Mouse (Mus musculus) hindbrain, embryonic 15.5 days (tissue): ENCODE measurements around the gene Myom3. TPM values are rescaled to one million over a fixed set of nuclear protein-coding genes. Genes with fewer than 3 reads are reported as not detected.

Experiments
- ATAC-seq: fragments of 200-750 bp; cut with Nextera tagmentation; 2 replicates; pipeline ENCODE4 v1.8.0; 2017; ENCODE audit warnings: low read depth, moderate number of reproducible peaks, moderate TSS enrichment; ENCODE audit not compliant: low FRiP score
- H3K27ac ChIP-seq: fragments of 300-500 bp; sonication (generic); replicated peaks from 2 replicates; pipeline ENCODE4 v1.5.1; 2015; ENCODE audit warnings: mild to moderate bottlenecking, inconsistent platforms
- H3K27me3 ChIP-seq: fragments of 300-500 bp; sonication (generic); 2 replicates; pipeline ENCODE4 v1.6.1; 2015; ENCODE audit warnings: control low read depth, inconsistent platforms
- H3K36me3 ChIP-seq: fragments of 300-500 bp; sonication (generic); 2 replicates; pipeline ENCODE4 v1.6.1; 2015; ENCODE audit warnings: control low read depth, inconsistent platforms
- H3K4me1 ChIP-seq: fragments of 300-500 bp; sonication (generic); replicated peaks from 2 replicates; pipeline ENCODE4 v1.6.1; 2015; ENCODE audit warnings: control low read depth, inconsistent platforms
- H3K4me2 ChIP-seq: fragments of 300-500 bp; sonication (generic); 2 replicates; pipeline ENCODE4 v1.6.1; 2015; ENCODE audit warnings: moderate library complexity, mild to moderate bottlenecking, inconsistent platforms
- H3K4me3 ChIP-seq: fragments of 300-500 bp; sonication (generic); 2 replicates; pipeline ENCODE4 v1.5.1; 2015; ENCODE audit warnings: mild to moderate bottlenecking, inconsistent platforms
- H3K9ac ChIP-seq: fragments of 300-500 bp; sonication (generic); 2 replicates; pipeline ENCODE4 v1.6.1; 2015; ENCODE audit warnings: inconsistent platforms
- H3K9me3 ChIP-seq: fragments of 300-500 bp; sonication (generic); 2 replicates; pipeline ENCODE4 v1.6.1; 2016; ENCODE audit warnings: control low read depth, inconsistent platforms
- WGBS: fragments of 180-500 bp; shearing (Covaris S2); methylation state at CpG from one replicate; pipeline ENCODE4 v1.1.7; 2015; 5-methylcytosine and 5-hydroxymethylcytosine counted together
- polyA plus RNA-seq: library from polyadenylated mRNA; unstranded; fragments of >200 nt; fragmentation: Nextera tagmentation; extraction: Ambion mirVana; gene quantifications from 2 replicates; pipeline ENCODE4 v1.2.1, GENCODE M21; 2015

Gene Myom3
- polyA plus RNA-seq, 1 experiment from 2014 or later: 0.31 TPM

- H3K9me3 ChIP-seq: no peaks in the 10 kb centered on the region
- no peaks in the 10 kb centered on the region for H3K36me3 ChIP-seq
- H3K9ac ChIP-seq: no peak overlapping the region
- 68% methylated on average over 7 of the region's 7 CpGs for WGBS
- no peaks in the 10 kb centered on the region for H3K27me3 ChIP-seq
- ATAC-seq: no peak
- no peaks in the 10 kb centered on the region for H3K4me1 ChIP-seq
- no peak overlapping the region for H3K4me3 ChIP-seq
- H3K27ac ChIP-seq: no peak overlapping the region
- H3K4me2 ChIP-seq: no peak overlapping the region
Measured at GRCm38 (mm10) chr4:135739148-135739547, 20.4 kb upstream of the Myom3 start.

DNA sequence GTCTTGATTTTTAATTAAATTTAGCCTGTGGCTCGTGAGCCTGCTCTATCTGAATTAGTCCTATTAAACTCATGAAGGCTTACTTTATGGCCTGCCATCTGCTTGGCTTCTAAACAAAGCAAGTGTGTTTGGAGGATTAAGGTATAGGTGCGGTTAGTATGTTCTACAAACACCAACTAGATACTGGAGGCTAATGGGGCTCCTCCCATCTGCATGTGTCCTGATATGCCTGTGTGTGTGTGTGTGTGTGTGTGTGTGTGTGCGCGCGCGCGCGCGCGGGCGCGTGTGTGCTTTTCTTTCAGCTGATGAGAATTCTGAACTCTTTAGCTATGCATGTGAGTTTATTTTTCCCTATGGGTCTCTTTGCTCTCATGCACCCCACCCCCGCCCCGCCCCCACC is 19.8 kb upstream of the Myom3 start:
- no peak overlapping the region for H3K9ac ChIP-seq
- H3K27me3 ChIP-seq: no peaks in the 10 kb centered on the region
- H3K9me3 ChIP-seq: no peaks in the 10 kb centered on the region
- no peak overlapping the region for H3K4me3 ChIP-seq
- no peak overlapping the region for H3K27ac ChIP-seq
- H3K4me1 ChIP-seq: no peaks in the 10 kb centered on the region
- no peaks in the 10 kb centered on the region for H3K36me3 ChIP-seq
- no peak for ATAC-seq
- no peak overlapping the region for H3K4me2 ChIP-seq
- 93% methylated on average over 14 of the region's 14 CpGs for WGBS

DNA sequence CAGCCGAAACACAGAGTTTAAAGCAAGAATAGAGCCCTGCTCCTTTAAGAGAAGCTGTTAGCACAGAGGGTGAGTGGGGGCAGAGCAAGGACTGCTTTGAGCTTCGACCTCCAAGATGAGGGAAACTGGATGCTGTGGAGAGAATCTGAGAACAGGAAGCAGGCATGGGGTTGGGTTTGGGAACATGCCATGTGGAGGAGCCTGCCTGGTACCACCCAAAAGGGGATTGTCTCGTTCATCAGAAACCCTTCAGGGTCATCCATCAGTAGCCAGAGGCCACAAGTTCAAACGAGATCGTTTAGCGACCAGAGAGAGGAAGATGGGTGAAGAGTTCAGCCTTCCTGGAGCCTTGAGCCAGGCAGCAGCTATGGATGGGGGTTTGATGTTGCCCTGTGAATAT is 16.0 kb upstream of the Myom3 start:
- ATAC-seq: no peak
- 54% methylated on average over 6 of the region's 6 CpGs for WGBS
- no peak overlapping the region for H3K9ac ChIP-seq
- H3K4me2 ChIP-seq: no peak overlapping the region
- H3K4me1 ChIP-seq: no peaks in the 10 kb centered on the region
- H3K4me3 ChIP-seq: no peak overlapping the region
- no peaks in the 10 kb centered on the region for H3K9me3 ChIP-seq
- H3K27ac ChIP-seq: no peak overlapping the region
- no peaks in the 10 kb centered on the region for H3K27me3 ChIP-seq
- H3K36me3 ChIP-seq: no peaks in the 10 kb centered on the region

DNA sequence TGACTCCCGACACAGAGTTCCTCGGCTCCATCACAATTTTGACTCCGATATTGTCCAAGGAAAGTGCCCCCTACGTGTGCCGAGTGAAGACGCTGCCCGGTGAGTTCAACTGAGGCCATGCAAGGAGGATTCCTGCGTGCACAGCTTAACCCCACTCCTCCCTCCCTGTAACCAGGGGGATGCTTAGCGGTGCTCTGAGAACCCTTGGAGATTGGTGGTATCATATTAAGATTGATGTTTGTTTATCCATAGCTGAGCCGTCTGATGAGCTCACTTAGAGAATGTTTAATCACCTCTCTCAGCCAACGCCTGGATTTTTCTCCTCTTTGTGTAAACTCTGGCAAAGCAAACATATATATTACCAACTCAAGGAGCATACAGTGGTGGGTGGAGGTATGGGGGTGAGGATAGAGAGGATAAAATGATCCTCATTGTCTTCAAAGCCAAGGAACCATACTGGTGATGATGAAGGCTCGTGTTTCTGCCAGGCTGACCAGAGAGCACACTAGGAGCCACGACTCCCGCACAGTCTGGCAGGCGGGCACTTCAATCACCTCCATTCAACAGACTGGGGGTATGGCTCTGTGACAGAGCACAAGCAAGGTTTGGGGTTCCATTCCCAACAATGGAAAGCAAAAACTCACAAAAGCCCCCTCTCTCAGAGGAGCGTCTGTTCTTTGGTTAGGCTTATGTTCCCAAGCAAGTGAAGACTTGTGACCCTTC is 14.6 kb upstream of the Myom3 start:
- no peaks in the 10 kb centered on the region for H3K4me1 ChIP-seq
- 61% methylated on average over 16 of the region's 16 CpGs for WGBS
- ATAC-seq: no peak

GRCm38 (mm10) chr4:135745613-135746012 is 13.9 kb upstream of the Myom3 start:
- Histone ChIP-seq H3K4me1 (no peaks in the 10 kb centered on the region), H3K4me3 (no peak overlapping the region), H3K27me3 (no peaks in the 10 kb centered on the region), H3K36me3 (no peaks in the 10 kb centered on the region), H3K27ac (no peak overlapping the region), H3K9ac (no peak overlapping the region), H3K9me3 (no peaks in the 10 kb centered on the region), H3K4me2 (no peak overlapping the region)
- WGBS: 81% methylated on average over 10 of the region's 10 CpGs
- no peak for ATAC-seq

More for the DNA sequence above, 14.6 kb upstream of the Myom3 start:
- no peaks in the 10 kb centered on the region for H3K27me3 ChIP-seq
- no peaks in the 10 kb centered on the region for H3K9me3 ChIP-seq
- no peak overlapping the region for H3K27ac ChIP-seq
- H3K4me2 ChIP-seq: no peak overlapping the region
- no peaks in the 10 kb centered on the region for H3K36me3 ChIP-seq
- H3K9ac ChIP-seq: no peak overlapping the region
- no peak overlapping the region for H3K4me3 ChIP-seq

- Histone ChIP-seq H3K4me1 (no peaks in the 10 kb centered on the region), H3K27ac (no peak overlapping the region), H3K27me3 (no peaks in the 10 kb centered on the region), H3K4me3 (no peak overlapping the region), H3K9ac (no peak overlapping the region), H3K36me3 (no peaks in the 10 kb centered on the region), H3K9me3 (0 out of 2 replicates have a peak, but pooled peaks cover 7% of the 10 kb centered on the region), H3K4me2 (no peak overlapping the region)
- ATAC-seq: no peak
- 74% methylated on average over 8 of the region's 8 CpGs for WGBS
Measured at GRCm38 (mm10) chr4:135750896-135751295, 8.6 kb upstream of the Myom3 start.

- 86% methylated on average over 7 of the region's 7 CpGs for WGBS
- H3K27me3 ChIP-seq: no peaks in the 10 kb centered on the region
- H3K4me3 ChIP-seq: no peak overlapping the region
- no peak overlapping the region for H3K27ac ChIP-seq
- H3K4me2 ChIP-seq: no peak overlapping the region
- H3K36me3 ChIP-seq: no peaks in the 10 kb centered on the region
- no peak for ATAC-seq
- 0 out of 2 replicates have a peak, but pooled peaks cover 7% of the 10 kb centered on the region for H3K9me3 ChIP-seq
- H3K9ac ChIP-seq: no peak overlapping the region
- no peaks in the 10 kb centered on the region for H3K4me1 ChIP-seq
Measured at GRCm38 (mm10) chr4:135752106-135752778, 7.3 kb upstream of the Myom3 start.

DNA sequence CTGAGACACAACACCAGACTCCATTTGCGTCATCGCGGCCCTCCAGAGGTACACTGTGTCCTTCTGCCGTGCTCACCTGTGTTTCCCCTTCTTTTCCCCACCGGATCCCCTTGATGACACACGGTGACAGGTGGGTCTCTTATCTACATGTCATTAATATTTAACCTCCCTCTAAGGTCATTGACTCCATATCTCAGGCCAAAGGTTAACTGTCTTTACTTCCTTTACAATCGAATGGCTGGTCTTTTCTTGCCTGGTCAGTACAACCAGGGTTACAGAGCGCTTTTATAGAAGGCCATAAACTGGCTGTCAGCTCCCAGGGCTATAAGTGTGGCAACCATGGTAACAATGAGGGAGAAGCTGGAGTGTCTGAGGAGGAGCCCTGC is 6.7 kb upstream of the Myom3 start:
- Histone ChIP-seq H3K27ac (no peak overlapping the region), H3K9me3 (0 out of 2 replicates have a peak, but pooled peaks cover 7% of the 10 kb centered on the region), H3K9ac (no peak overlapping the region), H3K4me2 (no peak overlapping the region), H3K4me1 (no peaks in the 10 kb centered on the region), H3K4me3 (no peak overlapping the region), H3K36me3 (no peaks in the 10 kb centered on the region), H3K27me3 (no peaks in the 10 kb centered on the region)
- no peak for ATAC-seq
- 91% methylated on average over 8 of the region's 8 CpGs for WGBS

GRCm38 (mm10) chr4:135758331-135758730 is 1.2 kb upstream of the Myom3 start:
- peaks cover 5% of the 10 kb centered on the region for H3K4me1 ChIP-seq
- 36% methylated on average over 4 of the region's 4 CpGs for WGBS
- 0 out of 2 replicates have a peak, but pooled peaks cover 7% of the 10 kb centered on the region for H3K9me3 ChIP-seq
- ATAC-seq: no peak
- H3K36me3 ChIP-seq: no peaks in the 10 kb centered on the region
- H3K27ac ChIP-seq: no peak overlapping the region
- H3K4me2 ChIP-seq: no peak overlapping the region
- no peak overlapping the region for H3K4me3 ChIP-seq
- no peak overlapping the region for H3K9ac ChIP-seq
- no peaks in the 10 kb centered on the region for H3K27me3 ChIP-seq

- ATAC-seq: no peak
- Histone ChIP-seq H3K27me3 (no peaks in the 10 kb centered on the region), H3K9me3 (0 out of 2 replicates have a peak, but pooled peaks cover 7% of the 10 kb centered on the region), H3K9ac (no peak overlapping the region), H3K4me1 (peaks cover 5% of the 10 kb centered on the region), H3K4me2 (no peak overlapping the region), H3K27ac (no peak overlapping the region), H3K36me3 (no peaks in the 10 kb centered on the region), H3K4me3 (no peak overlapping the region)
- 40% methylated on average over 6 of the region's 6 CpGs for WGBS
Measured at GRCm38 (mm10) chr4:135758825-135759224, 690 bp upstream of the Myom3 start.

DNA sequence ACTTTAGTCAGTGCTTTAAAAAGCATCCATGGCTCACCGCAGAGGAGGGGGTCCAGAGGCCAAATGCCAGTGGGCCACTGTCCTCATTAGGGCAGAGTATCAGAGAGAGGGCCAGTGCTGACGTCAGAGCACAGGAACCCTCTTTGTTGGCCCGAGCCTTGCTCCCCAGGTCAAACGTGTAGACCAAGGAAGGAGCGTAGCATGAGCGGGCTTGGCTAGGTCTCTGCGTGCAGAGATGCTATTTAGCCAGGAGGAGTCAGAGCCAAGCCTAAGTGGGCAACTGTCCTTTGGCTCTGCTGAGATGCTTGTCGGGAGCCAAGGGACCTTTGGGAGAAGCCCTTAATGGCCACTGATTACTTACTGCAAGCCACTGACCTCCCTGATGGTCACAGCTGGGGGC is 1.5 kb downstream of the Myom3 start:
- Histone ChIP-seq H3K36me3 (no peaks in the 10 kb centered on the region), H3K9ac (no peak overlapping the region), H3K27ac (no peak overlapping the region), H3K4me3 (no peak overlapping the region), H3K27me3 (no peaks in the 10 kb centered on the region), H3K9me3 (no peaks in the 10 kb centered on the region), H3K4me2 (no peak overlapping the region), H3K4me1 (peaks cover 5% of the 10 kb centered on the region)
- WGBS: 75% methylated on average over 8 of the region's 8 CpGs
- no peak for ATAC-seq

- Histone ChIP-seq H3K9me3 (no peaks in the 10 kb centered on the region), H3K4me2 (no peak overlapping the region), H3K27ac (no peak overlapping the region), H3K36me3 (no peaks in the 10 kb centered on the region), H3K4me3 (no peak overlapping the region), H3K27me3 (no peaks in the 10 kb centered on the region), H3K9ac (no peak overlapping the region), H3K4me1 (peaks cover 5% of the 10 kb centered on the region)
- 81% methylated on average over 7 of the region's 7 CpGs for WGBS
- ATAC-seq: no peak
Measured at GRCm38 (mm10) chr4:135761569-135761968, 2.1 kb downstream of the Myom3 start.
